Mouse (Mus musculus) embryonic fibroblast, embryonic 13.5 days (primary cell): Measurements from ENCODE around the gene Cep72. TPM values are rescaled to one million over a fixed set of nuclear protein-coding genes. Genes with fewer than 3 reads are reported as not detected.
A peak's percentile ranks its signal among the peaks of the same experiment; 100 is the strongest.
"Not testable (repeated sequence)": the region's sequence is repeated elsewhere in the genome, so short reads cannot be mapped to it uniquely, and the experiment has no call there.

Source experiments
- H3K27ac ChIP-seq: 2 replicates; pipeline ENCODE4 v1.5.1; 2012; ENCODE audit warnings: low read length, control low read depth, inconsistent platforms; ENCODE audit not compliant: insufficient read depth
- H3K4me1 ChIP-seq: 2 replicates; pipeline ENCODE4 v1.6.1; 2011; ENCODE audit warnings: low read length; ENCODE audit not compliant: control insufficient read depth, insufficient read depth
- H3K4me3 ChIP-seq: 2 replicates; pipeline ENCODE4 v1.5.1; 2011; ENCODE audit warnings: mild to moderate bottlenecking, control low read depth, low read length; ENCODE audit not compliant: insufficient read depth
- CTCF ChIP-seq: IDR thresholded peaks from 2 replicates; pipeline ENCODE4 v1.5.1; 2011; ENCODE audit warnings: mild to moderate bottlenecking, control low read depth, low read length, moderate library complexity, borderline replicate concordance; ENCODE audit not compliant: insufficient read depth
- POLR2A ChIP-seq: IDR thresholded peaks from 2 replicates; pipeline ENCODE4 v1.6.1; 2011; ENCODE audit warnings: low read depth, mild to moderate bottlenecking, control low read depth, low read length, moderate library complexity
- polyA plus RNA-seq: library from polyadenylated mRNA; stranded (reverse); fragments of >200 nt; gene quantifications from 2 replicates; pipeline ENCODE4 v1.2.4, GENCODE M21; 2011; ENCODE audit warnings: low read depth; ENCODE audit not compliant: missing spikeins, insufficient read length

Gene Cep72
- polyA plus RNA-seq, 1 experiment: 8.1 TPM

- TF ChIP-seq POLR2A (no peak), CTCF (no peak)
- Histone ChIP-seq H3K4me3 (peak overlapping the region; percentile 39), H3K4me1 (no peaks in the 10 kb centered on the region), H3K27ac (no peak overlapping the region)
Observed at GRCm38 (mm10) chr13:74009791-74010614, 52.1 kb downstream of the Cep72 start.

GRCm38 (mm10) chr13:74008948-74009718, 53.0 kb downstream of the Cep72 start, which contains the start of gene Tppp:
Tppp (plus strand) TSS chr13:74009407.
- Histone ChIP-seq H3K4me1 (no peaks in the 10 kb centered on the region), H3K27ac (no peak within 1 kb of the TSS), H3K4me3 (peak within 1 kb of the TSS; percentile 39)
- no peak for TF ChIP-seq CTCF
- peak; percentile 31; the same call in 1 of the 2 replicates for TF ChIP-seq POLR2A

- not testable (repeated sequence) for H3K4me1 ChIP-seq, H3K27ac ChIP-seq, H3K4me3 ChIP-seq
Observed at GRCm38 (mm10) chr13:74008216-74008615, 53.9 kb downstream of the Cep72 start.

- H3K27ac ChIP-seq, H3K4me3 ChIP-seq, H3K4me1 ChIP-seq: not testable (repeated sequence)
Observed at GRCm38 (mm10) chr13:74006881-74007280, 55.2 kb downstream of the Cep72 start.

- no peaks in the 10 kb centered on the region for H3K4me1 ChIP-seq
- no peak overlapping the region for H3K27ac ChIP-seq
- TF ChIP-seq POLR2A: no peak
- TF ChIP-seq CTCF: no peak
- no peak overlapping the region for H3K4me3 ChIP-seq
Observed at GRCm38 (mm10) chr13:74001492-74001891, 60.6 kb downstream of the Cep72 start.

GRCm38 (mm10) chr13:74000961-74001360, 61.1 kb downstream of the Cep72 start:
- no peaks in the 10 kb centered on the region for H3K4me1 ChIP-seq
- TF ChIP-seq POLR2A (no peak), CTCF (no peak)
- H3K4me3 ChIP-seq: no peak overlapping the region
- H3K27ac ChIP-seq: no peak overlapping the region

GRCm38 (mm10) chr13:74000519-74000918, 61.6 kb downstream of the Cep72 start:
- H3K4me3 ChIP-seq: no peak overlapping the region
- H3K4me1 ChIP-seq: no peaks in the 10 kb centered on the region
- TF ChIP-seq CTCF (no peak), POLR2A (no peak)
- H3K27ac ChIP-seq: no peak overlapping the region

- H3K27ac ChIP-seq: no peak overlapping the region
- H3K4me3 ChIP-seq: no peak overlapping the region
- TF ChIP-seq POLR2A: no peak
- H3K4me1 ChIP-seq: no peaks in the 10 kb centered on the region
Observed at GRCm38 (mm10) chr13:73996456-73996855, 65.6 kb downstream of the Cep72 start.

- Histone ChIP-seq H3K4me1 (no peaks in the 10 kb centered on the region), H3K4me3 (no peak overlapping the region), H3K27ac (no peak overlapping the region)
- TF ChIP-seq POLR2A (no peak), CTCF (no peak)
Observed at GRCm38 (mm10) chr13:73991267-73991666, 70.8 kb downstream of the Cep72 start.

- TF ChIP-seq POLR2A: no peak
- TF ChIP-seq CTCF: no peak
- Histone ChIP-seq H3K27ac (no peak overlapping the region), H3K4me3 (no peak overlapping the region), H3K4me1 (no peaks in the 10 kb centered on the region)
Observed at GRCm38 (mm10) chr13:73990761-73991160, 71.3 kb downstream of the Cep72 start.

GRCm38 (mm10) chr13:73990325-73990724, 71.8 kb downstream of the Cep72 start:
- H3K4me3 ChIP-seq: no peak overlapping the region
- H3K27ac ChIP-seq: no peak overlapping the region
- TF ChIP-seq POLR2A (no peak), CTCF (no peak)
- no peaks in the 10 kb centered on the region for H3K4me1 ChIP-seq

Other genes with a start within 250 kb of the Cep72 start
- gene Nkd2, start 214.7 kb downstream of the Cep72 start, polyA plus RNA-seq: 7.8 and 10.9 TPM in 2 replicates
- 24.0 and 32.6 TPM in 2 replicates for gene Trip13, start 124.5 kb downstream of the Cep72 start, polyA plus RNA-seq
- gene Brd9, start 124.5 kb downstream of the Cep72 start, polyA plus RNA-seq: 33.1 and 35.1 TPM in 2 replicates
- gene Zdhhc11, start 98.4 kb downstream of the Cep72 start, polyA plus RNA-seq: not detected in 2 replicates
- gene Tppp, start 52.9 kb downstream of the Cep72 start, polyA plus RNA-seq: 0.13 TPM in 1 of 2 replicates, not detected in the other
- gene Slc9a3, start 59.2 kb upstream of the Cep72 start, polyA plus RNA-seq: not detected in 2 replicates
- gene Exoc3, start 146.4 kb upstream of the Cep72 start, polyA plus RNA-seq: 53.4 and 58.5 TPM in 2 replicates
- 15.7 and 18.5 TPM in 2 replicates for gene Ahrr, start 230.0 kb upstream of the Cep72 start, polyA plus RNA-seq